Mouse (Mus musculus) hindbrain, embryonic 11.5 days (tissue): ENCODE measurements at regions not wholly inside any gene's neighbourhood (a gene's known extent, or its start where the extent isn't known, plus 50 kb on each side); places are given as distances from the start of the nearest gene placed in this dataset.
"Not testable (repeated sequence)": the region's sequence is repeated elsewhere in the genome, so short reads cannot be mapped to it uniquely, and the experiment has no call there.

Source experiments
- ATAC-seq: fragments of 200-750 bp; cut with Nextera tagmentation; 2 replicates; pipeline ENCODE4 v1.8.0; 2017; ENCODE audit warnings: mild to moderate bottlenecking, moderate TSS enrichment, moderate library complexity; ENCODE audit not compliant: low FRiP score
- DNase-seq: peaks from one replicate; pipeline ENCODE4 v3.0.0-alpha.2; 2015; ENCODE audit warnings: low spot score
- H3K27ac ChIP-seq: fragments of 300-500 bp; sonication (generic); 2 replicates; pipeline ENCODE4 v1.5.1; 2014; ENCODE audit warnings: mild to moderate bottlenecking, low read depth, low read length
- H3K27me3 ChIP-seq: fragments of 300-500 bp; sonication (generic); 2 replicates; pipeline ENCODE4 v1.6.1; 2014; ENCODE audit warnings: mild to moderate bottlenecking, low read length, moderate library complexity, mixed read lengths; ENCODE audit not compliant: control insufficient read depth, insufficient read depth
- H3K36me3 ChIP-seq: fragments of 300-500 bp; sonication (generic); 2 replicates; pipeline ENCODE4 v1.6.1; 2014; ENCODE audit warnings: mild to moderate bottlenecking, low read length, moderate library complexity, mixed read lengths; ENCODE audit not compliant: control insufficient read depth, insufficient read depth
- H3K4me1 ChIP-seq: fragments of 300-500 bp; sonication (generic); replicated peaks from 2 replicates; pipeline ENCODE4 v1.6.1; 2014; ENCODE audit warnings: low read length, mixed read lengths; ENCODE audit not compliant: control insufficient read depth, insufficient read depth
- H3K4me2 ChIP-seq: fragments of 300-500 bp; sonication (generic); replicated peaks from 2 replicates; pipeline ENCODE4 v1.6.1; 2014; ENCODE audit warnings: mild to moderate bottlenecking, low read depth, low read length
- H3K4me3 ChIP-seq: fragments of 300-500 bp; sonication (generic); 2 replicates; pipeline ENCODE4 v1.5.1; 2014; ENCODE audit warnings: low read depth, low read length
- H3K9ac ChIP-seq: fragments of 300-500 bp; sonication (generic); 2 replicates; pipeline ENCODE4 v1.6.1; 2014; ENCODE audit warnings: low read depth, low read length
- H3K9me3 ChIP-seq: fragments of 300-500 bp; sonication (generic); 2 replicates; pipeline ENCODE4 v1.6.1; 2016; ENCODE audit warnings: low read length; ENCODE audit not compliant: control insufficient read depth
- WGBS: fragments of 180-500 bp; shearing (Covaris S2); extraction: QIAGEN DNeasy Blood & Tissue Kit; methylation state at CpG from one replicate; pipeline ENCODE4 v1.1.7; 2014; 5-methylcytosine and 5-hydroxymethylcytosine counted together

DNA sequence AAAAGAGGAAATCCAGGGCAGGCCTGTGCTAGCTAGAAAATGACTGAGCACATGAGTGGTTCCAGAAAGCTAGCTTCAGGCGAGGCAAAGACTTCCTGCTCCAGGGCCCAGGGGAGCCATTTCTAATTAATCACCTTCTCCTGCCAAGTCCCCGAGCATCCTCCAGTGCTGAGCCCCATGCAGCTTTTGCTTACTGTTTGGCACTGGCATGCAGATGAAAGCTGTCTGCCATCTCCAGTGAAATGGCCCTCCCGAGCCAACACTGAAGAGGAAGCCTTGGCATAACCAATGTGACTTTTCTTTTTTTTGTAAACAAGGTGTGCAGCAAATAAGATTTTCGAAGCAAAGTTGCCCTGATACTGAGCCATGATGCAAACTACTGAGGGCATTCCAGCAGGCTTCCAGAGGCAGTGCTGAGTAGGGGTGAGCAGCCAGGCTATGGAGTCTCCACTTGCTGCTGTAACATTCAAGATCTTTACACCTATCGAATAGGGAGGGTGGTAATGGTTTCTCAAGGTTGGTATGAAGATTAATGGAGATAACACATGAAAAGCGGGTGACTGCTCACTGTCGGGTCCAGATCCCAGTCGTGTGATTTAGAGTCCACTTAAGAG is 125.4 kb upstream of the Immp2l start:
- 68% methylated on average over 8 of the region's 8 CpGs for WGBS
- Histone ChIP-seq H3K36me3 (no peaks in the 10 kb centered on the region), H3K9ac (no peak overlapping the region), H3K27me3 (no peaks in the 10 kb centered on the region), H3K4me3 (no peak overlapping the region), H3K27ac (no peak overlapping the region), H3K4me2 (no peak overlapping the region), H3K9me3 (no peaks in the 10 kb centered on the region), H3K4me1 (no peaks in the 10 kb centered on the region)
- ATAC-seq (0 out of 2 replicates have a peak, but pooled peaks have one; percentile 45), DNase-seq (peak; percentile 20)

DNA sequence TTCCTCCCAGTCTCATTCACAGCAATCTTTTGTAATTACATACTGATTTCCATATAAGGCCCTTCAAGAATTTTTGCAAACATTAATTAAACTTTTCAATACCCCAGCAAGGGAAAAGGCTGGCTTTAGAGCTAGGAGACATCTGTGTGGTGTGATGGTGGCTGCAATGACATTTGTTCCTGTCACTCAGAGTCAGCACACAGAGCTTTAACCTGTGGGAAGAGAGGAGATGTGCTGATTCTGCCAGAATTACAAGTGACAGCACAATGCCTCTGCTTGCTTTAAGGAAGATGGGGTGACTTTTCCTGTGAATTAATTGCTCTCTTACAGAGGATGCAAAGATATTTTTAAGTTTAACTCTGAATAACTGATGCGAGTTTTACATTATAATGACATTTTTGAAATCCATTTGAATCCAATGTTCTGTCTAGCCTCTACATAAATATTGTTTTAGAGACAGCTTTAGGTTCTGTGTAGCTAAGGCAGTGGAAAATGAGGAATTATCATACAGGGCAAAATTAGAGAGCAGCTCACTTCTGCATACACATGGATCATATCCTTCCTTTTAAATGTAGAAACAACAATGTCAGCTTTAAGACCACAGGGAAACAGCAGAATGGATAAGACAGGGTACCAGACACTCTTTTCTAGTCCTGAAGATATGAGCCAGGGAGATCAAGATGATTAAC is 118.1 kb upstream of the Immp2l start:
- no peak for DNase-seq
- no peak overlapping the region for H3K4me3 ChIP-seq
- no peaks in the 10 kb centered on the region for H3K4me1 ChIP-seq
- no peaks in the 10 kb centered on the region for H3K27me3 ChIP-seq
- H3K27ac ChIP-seq: no peak overlapping the region
- no peaks in the 10 kb centered on the region for H3K9me3 ChIP-seq
- 86% methylated on average over 1 of the region's 1 CpGs for WGBS
- no peak overlapping the region for H3K9ac ChIP-seq
- no peak for ATAC-seq
- H3K36me3 ChIP-seq: no peaks in the 10 kb centered on the region
- no peak overlapping the region for H3K4me2 ChIP-seq

DNA sequence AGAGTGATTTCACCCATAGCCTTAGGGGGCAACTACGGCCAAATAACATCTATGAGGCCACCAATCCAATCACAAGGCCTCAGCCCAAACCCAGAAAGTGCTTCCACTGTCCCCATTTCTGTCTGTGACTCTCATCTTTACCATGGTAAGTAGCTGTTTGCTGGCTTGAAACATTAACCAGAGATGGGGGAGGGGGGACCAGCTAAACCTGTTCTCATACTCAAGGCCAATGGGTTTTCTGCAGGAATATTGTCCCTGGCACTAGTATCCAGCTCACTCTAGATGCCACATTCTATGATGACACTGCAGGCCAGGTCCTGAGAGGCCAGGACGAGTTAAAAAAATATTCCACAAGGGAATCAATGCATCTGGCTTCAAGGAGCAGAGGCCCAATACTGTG is 117.1 kb upstream of the Immp2l start:
- ATAC-seq (no peak), DNase-seq (no peak)
- H3K36me3 ChIP-seq: no peaks in the 10 kb centered on the region
- no peaks in the 10 kb centered on the region for H3K4me1 ChIP-seq
- no peaks in the 10 kb centered on the region for H3K27me3 ChIP-seq
- no peaks in the 10 kb centered on the region for H3K9me3 ChIP-seq
- WGBS: 77% methylated on average over 2 of the region's 2 CpGs
- H3K4me3 ChIP-seq: no peak overlapping the region
- no peak overlapping the region for H3K4me2 ChIP-seq
- H3K27ac ChIP-seq: no peak overlapping the region
- no peak overlapping the region for H3K9ac ChIP-seq

DNA sequence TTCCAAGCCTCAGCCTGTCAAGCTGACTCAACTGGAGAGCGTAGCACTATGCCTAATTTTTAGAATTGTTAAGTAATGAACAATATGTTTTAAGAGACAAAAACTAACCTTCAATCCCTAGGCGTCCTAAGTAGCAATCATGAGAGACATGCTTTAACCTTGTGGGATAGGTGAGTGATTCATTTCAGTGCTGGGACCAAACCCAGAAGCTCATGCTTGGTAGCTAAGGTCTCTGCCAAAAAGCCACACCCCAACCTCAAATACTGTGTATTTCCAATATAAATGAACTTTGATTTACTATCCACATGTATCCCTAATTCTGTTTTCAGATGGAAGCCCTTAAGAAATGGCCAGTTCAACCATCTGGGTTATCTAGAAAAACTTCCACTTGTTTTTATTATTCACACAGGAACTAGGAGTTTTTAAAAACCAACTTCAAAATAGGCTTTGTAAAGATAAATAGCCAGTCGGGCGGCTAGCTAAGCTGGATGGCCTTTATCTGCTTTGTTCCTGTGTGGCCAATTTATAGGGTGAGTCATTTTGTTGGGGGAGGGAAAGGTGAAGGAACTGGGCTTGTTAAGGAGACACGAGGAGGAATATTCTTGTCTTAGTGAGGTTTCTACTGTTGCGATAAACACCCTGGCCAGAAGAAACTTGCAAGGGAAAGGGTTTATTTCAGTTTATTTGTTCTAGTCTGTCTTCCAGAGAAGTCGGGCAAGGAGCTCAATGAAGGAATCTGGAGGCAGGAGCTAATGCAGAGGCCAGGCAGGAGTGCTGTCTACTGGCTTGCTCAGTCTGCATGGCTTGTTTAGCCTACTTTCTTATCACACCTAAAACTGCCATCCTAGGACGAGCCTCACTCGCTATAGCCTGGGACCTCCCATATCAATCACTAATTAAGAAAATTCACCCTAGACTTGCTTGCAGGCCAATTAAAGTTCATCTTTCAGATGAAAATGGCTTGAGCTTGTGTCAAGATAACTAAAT is 114.8 kb upstream of the Immp2l start:
- ATAC-seq: no peak
- Histone ChIP-seq H3K4me2 (no peak overlapping the region), H3K9ac (no peak overlapping the region), H3K4me1 (no peaks in the 10 kb centered on the region), H3K27ac (no peak overlapping the region), H3K9me3 (no peaks in the 10 kb centered on the region), H3K4me3 (no peak overlapping the region), H3K27me3 (no peaks in the 10 kb centered on the region), H3K36me3 (no peaks in the 10 kb centered on the region)
- WGBS: 83% methylated on average over 9 of the region's 9 CpGs
- no peak for DNase-seq

DNA sequence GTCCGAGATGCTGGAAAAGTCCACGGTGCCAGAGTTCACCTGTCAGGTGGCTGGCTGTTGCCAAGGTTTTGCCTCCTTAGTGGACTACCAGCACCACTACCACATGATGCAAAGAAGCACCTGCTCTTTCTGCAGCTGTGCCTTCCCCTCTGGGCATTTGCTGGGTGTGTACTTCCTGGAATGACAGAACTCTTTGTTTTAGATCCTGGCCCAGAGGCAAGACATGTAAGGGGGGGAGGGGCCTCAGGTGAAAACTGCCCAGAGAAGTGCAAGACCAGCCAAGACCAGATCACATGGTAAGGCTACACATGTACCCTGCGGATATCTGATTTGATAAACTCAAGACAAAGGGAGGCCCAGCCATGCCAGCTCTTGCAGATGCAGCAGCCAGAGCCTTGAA is 106.4 kb upstream of the Immp2l start:
- H3K9me3 ChIP-seq: no peaks in the 10 kb centered on the region

DNA sequence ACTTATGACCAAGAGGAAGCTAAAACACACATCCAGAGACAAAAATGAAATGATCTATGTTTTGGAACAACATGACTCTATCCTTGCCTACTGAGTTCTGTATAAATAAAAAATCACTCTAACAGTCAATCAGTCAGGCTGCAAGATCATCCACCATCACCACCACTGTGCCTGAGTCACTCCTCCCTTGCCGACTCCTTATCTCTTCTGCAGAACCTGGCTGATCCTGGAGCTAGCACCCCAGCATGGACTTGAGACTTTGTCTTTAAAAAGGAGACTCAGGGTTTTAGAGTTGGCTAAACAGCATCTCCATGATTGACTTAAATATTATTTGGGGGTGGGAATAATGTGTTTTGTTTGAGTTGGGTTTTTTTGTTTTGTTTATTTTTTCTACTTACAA is 101.9 kb upstream of the Immp2l start:
- Histone ChIP-seq H3K36me3 (no peaks in the 10 kb centered on the region), H3K4me1 (no peaks in the 10 kb centered on the region), H3K27me3 (no peaks in the 10 kb centered on the region), H3K9me3 (no peaks in the 10 kb centered on the region), H3K9ac (no peak overlapping the region), H3K27ac (no peak overlapping the region), H3K4me2 (no peak overlapping the region), H3K4me3 (no peak overlapping the region)
- 92% methylated on average over 1 of the region's 1 CpGs for WGBS
- no peak for ATAC-seq
- no peak for DNase-seq

More for the DNA sequence above, 106.4 kb upstream of the Immp2l start:
- no peak overlapping the region for H3K4me3 ChIP-seq
- no peaks in the 10 kb centered on the region for H3K4me1 ChIP-seq
- no peaks in the 10 kb centered on the region for H3K36me3 ChIP-seq
- DNase-seq (no peak), ATAC-seq (peak; percentile 35; the same call in 1 of the 2 replicates)
- H3K27me3 ChIP-seq: no peaks in the 10 kb centered on the region
- WGBS: 83% methylated on average over 3 of the region's 3 CpGs
- no peak overlapping the region for H3K4me2 ChIP-seq
- no peak overlapping the region for H3K9ac ChIP-seq
- H3K27ac ChIP-seq: no peak overlapping the region

DNA sequence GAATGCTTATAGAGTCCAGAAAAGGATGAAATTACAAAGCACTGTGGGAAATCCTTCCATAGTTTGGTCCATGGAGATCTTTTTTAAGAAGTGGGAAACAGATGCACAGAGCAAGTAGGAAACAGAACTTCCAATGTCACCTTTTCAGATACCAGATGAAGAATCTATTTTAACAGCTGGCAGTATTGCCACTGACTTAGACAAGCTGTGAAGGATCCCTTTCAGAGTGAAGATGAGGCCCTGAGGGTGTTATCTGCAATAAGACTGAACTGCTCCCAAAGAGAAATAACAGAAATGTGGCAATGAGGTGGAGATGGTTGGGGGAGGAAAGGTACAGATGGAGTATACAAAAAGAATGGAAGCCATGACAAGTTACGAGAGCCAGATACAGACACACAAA is 97.2 kb upstream of the Immp2l start:
- H3K36me3 ChIP-seq: no peaks in the 10 kb centered on the region
- DNase-seq (no peak), ATAC-seq (no peak)
- 93% methylated on average over 1 of the region's 1 CpGs for WGBS
- no peaks in the 10 kb centered on the region for H3K4me1 ChIP-seq
- H3K9ac ChIP-seq: no peak overlapping the region
- H3K27me3 ChIP-seq: no peaks in the 10 kb centered on the region
- no peak overlapping the region for H3K27ac ChIP-seq
- H3K9me3 ChIP-seq: no peaks in the 10 kb centered on the region
- H3K4me2 ChIP-seq: no peak overlapping the region
- no peak overlapping the region for H3K4me3 ChIP-seq

DNA sequence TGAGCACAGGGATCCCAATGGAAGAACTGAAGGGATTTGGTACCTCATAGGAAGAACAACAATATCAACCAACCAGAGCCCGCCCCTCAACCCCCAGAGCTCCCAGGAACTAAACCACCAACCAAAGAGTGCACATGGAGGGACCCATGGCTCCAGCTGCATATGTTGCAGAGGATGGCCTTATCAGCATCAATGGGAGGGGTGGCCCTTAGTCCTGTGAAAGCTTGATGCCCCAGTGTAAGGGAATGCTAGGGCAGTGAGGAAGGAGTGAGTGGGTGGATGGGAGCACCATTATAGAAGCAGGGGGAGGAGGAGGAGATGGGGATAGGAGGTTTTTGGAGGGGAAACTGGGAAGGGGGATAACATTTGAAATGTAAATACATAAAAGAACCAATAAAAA is 94.5 kb upstream of the Immp2l start:
- not testable (repeated sequence) for H3K9ac ChIP-seq, H3K9me3 ChIP-seq, H3K27ac ChIP-seq, DNase-seq, H3K4me3 ChIP-seq, H3K4me2 ChIP-seq, H3K4me1 ChIP-seq, H3K36me3 ChIP-seq, H3K27me3 ChIP-seq, ATAC-seq
- WGBS: 93% methylated on average over 1 of the region's 1 CpGs
